Mouse (Mus musculus) embryonic facial prominence, embryonic 13.5 days (tissue): ENCODE measurements at regions not wholly inside any gene's neighbourhood (a gene's known extent, or its start where the extent isn't known, plus 50 kb on each side); places are given as distances from the start of the nearest gene placed in this dataset.
"Not testable (repeated sequence)": the region's sequence is repeated elsewhere in the genome, so short reads cannot be mapped to it uniquely, and the experiment has no call there.

Experiments used
- ATAC-seq: fragments of 200-750 bp; cut with Nextera tagmentation; 2 replicates; pipeline ENCODE4 v1.8.0; 2017; ENCODE audit warnings: low read depth; ENCODE audit not compliant: insufficient number of reproducible peaks, insufficient read depth, low FRiP score, low TSS enrichment
- H3K27ac ChIP-seq: fragments of 300-500 bp; sonication (generic); 2 replicates; pipeline ENCODE4 v1.5.1; 2015; ENCODE audit warnings: moderate library complexity, mild to moderate bottlenecking, inconsistent platforms
- H3K27me3 ChIP-seq: fragments of 300-500 bp; sonication (generic); 2 replicates; pipeline ENCODE4 v1.6.1; 2015; ENCODE audit warnings: mild to moderate bottlenecking, inconsistent platforms
- H3K36me3 ChIP-seq: fragments of 300-500 bp; sonication (generic); 2 replicates; pipeline ENCODE4 v1.6.1; 2015; ENCODE audit warnings: mild to moderate bottlenecking, inconsistent platforms
- H3K4me1 ChIP-seq: fragments of 300-500 bp; sonication (generic); 2 replicates; pipeline ENCODE4 v1.6.1; 2015; ENCODE audit warnings: inconsistent platforms
- H3K4me2 ChIP-seq: fragments of 300-500 bp; sonication (generic); 2 replicates; pipeline ENCODE4 v1.6.1; 2015; ENCODE audit warnings: moderate library complexity, mild to moderate bottlenecking, inconsistent platforms
- H3K4me3 ChIP-seq: fragments of 300-500 bp; sonication (generic); 2 replicates; pipeline ENCODE4 v1.5.1; 2015; ENCODE audit warnings: mild to moderate bottlenecking, inconsistent platforms
- H3K9ac ChIP-seq: fragments of 300-500 bp; sonication (generic); 2 replicates; pipeline ENCODE4 v1.6.1; 2015; ENCODE audit warnings: mild to moderate bottlenecking, inconsistent platforms
- H3K9me3 ChIP-seq: fragments of 300-500 bp; sonication (generic); 2 replicates; pipeline ENCODE4 v1.6.1; 2016; ENCODE audit warnings: inconsistent platforms
- WGBS: fragments of 180-500 bp; shearing (Covaris S2); methylation state at CpG from one replicate; pipeline ENCODE4 v1.1.7; 2015; ENCODE audit warnings: mixed read lengths; 5-methylcytosine and 5-hydroxymethylcytosine counted together

DNA sequence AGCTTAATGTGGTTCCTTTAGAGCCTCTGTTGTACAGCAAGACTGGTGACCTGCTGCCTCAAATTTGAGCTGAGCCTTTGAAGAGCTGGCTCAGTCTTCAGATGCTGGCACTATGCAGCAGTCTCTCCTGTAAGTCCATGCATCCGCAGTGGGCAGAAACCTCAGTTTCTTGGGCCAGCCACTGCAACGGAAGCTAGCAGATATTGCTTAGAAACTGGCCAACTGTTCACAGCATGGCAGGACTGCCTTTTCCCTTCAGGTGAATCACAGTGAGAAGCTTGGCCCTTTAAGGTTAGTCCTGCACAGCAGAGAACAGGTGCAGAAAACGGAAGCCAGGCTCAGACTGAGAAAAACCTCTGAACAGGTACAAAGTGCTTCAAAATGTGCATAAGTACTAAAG lies 1976.8 kb upstream of the G6pd2 start:
- 83% methylated on average over 3 of the region's 3 CpGs for WGBS
- H3K4me2 ChIP-seq = no peak overlapping the region
- no peaks in the 10 kb centered on the region for H3K9me3 ChIP-seq
- H3K4me1 ChIP-seq = no peaks in the 10 kb centered on the region
- H3K27ac ChIP-seq = no peak overlapping the region
- H3K27me3 ChIP-seq = no peaks in the 10 kb centered on the region
- H3K4me3 ChIP-seq = no peak overlapping the region
- no peak for ATAC-seq
- H3K9ac ChIP-seq = no peak overlapping the region
- H3K36me3 ChIP-seq = no peaks in the 10 kb centered on the region

DNA sequence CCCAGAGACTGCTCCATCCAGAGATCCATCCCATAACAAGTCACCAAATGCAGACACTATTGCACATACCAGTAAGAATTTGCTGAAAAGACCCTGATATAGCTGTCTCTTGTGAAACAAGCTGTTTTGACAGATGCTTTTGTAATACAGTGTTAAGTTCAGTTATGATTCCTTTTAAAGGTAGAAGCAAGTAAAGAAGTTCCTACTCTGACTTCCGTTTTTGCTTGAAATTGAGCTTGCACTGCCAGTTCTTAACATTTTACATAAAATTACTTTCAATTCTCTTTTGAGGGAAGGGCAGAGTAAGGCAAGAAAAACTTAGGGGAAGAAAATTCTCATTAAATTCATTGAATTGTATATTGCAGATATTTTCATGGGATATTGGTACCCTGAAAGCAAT lies 1962.9 kb upstream of the G6pd2 start:
- H3K27me3 ChIP-seq = no peaks in the 10 kb centered on the region
- H3K9me3 ChIP-seq = no peaks in the 10 kb centered on the region
- H3K27ac ChIP-seq = no peak overlapping the region
- WGBS = 63% methylated on average over 1 of the region's 1 CpGs
- H3K4me1 ChIP-seq = no peaks in the 10 kb centered on the region
- H3K4me2 ChIP-seq = no peak overlapping the region
- no peak overlapping the region for H3K4me3 ChIP-seq
- no peak for ATAC-seq
- no peaks in the 10 kb centered on the region for H3K36me3 ChIP-seq
- H3K9ac ChIP-seq = no peak overlapping the region

DNA sequence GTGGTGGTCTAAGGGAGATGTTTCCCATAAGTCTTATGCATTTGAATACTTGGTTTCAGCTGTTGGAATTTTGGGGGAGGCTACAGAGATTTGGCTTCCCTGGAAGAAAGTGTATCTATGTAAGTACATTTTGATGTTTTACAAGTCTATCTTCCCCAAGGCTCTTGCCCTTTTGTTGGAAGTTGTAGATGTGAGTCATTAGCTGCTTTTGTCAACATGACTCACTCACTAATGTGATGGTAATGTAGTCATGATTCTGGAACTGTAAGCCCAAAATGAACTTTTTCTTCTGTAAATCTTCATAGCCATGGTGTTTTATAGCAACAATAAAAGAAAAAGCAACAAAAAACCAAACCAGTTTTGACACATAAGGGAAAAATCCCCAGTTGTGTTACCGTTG lies 1961.0 kb upstream of the G6pd2 start:
- WGBS = 81% methylated on average over 1 of the region's 1 CpGs
- no peak for ATAC-seq
- no peak overlapping the region for H3K27ac ChIP-seq
- H3K9ac ChIP-seq = no peak overlapping the region
- no peaks in the 10 kb centered on the region for H3K4me1 ChIP-seq
- no peaks in the 10 kb centered on the region for H3K9me3 ChIP-seq
- no peaks in the 10 kb centered on the region for H3K27me3 ChIP-seq
- H3K36me3 ChIP-seq = no peaks in the 10 kb centered on the region
- H3K4me3 ChIP-seq = no peak overlapping the region
- H3K4me2 ChIP-seq = no peak overlapping the region

DNA sequence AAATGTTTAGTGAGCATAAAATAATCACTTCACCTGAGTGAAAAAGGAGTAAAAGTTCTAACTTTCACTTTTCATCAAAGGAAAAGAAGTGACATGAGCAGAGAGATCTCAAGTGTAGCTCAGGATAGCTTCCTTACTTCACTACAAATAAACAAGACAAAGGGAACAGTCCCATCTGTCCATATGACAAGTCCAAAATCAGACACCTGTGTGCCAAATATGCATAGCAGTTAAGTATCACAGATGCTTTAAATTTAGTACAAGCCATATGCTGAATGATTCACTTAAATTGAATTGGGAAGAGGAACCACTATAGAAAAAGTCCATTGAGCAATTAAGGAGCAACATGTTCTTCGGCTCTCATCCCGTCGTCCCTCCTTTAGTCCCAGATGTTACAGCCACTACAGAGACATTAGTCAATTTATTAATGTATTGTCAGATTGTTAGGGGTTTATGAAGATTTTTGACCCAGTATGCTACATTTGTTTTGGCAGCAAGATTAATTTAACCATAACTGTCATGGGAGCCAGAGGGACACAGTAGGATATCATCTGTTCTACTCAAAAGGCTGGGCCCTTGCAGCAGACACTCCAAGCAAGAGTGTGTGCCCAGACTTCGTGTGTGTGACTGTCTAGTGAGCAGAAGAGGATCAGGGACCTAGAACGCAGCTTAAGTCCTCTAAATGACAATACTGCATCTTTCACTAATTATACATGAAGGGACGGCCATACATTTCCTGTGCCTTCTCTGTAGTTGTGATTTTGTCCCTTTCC lies 1914.5 kb upstream of the G6pd2 start:
- Histone ChIP-seq H3K4me3 (no peak overlapping the region), H3K27me3 (no peaks in the 10 kb centered on the region), H3K9ac (no peak overlapping the region), H3K4me2 (no peak overlapping the region), H3K4me1 (no peaks in the 10 kb centered on the region), H3K9me3 (no peaks in the 10 kb centered on the region), H3K36me3 (no peaks in the 10 kb centered on the region), H3K27ac (no peak overlapping the region)
- ATAC-seq = no peak
- 77% methylated on average over 6 of the region's 6 CpGs for WGBS

DNA sequence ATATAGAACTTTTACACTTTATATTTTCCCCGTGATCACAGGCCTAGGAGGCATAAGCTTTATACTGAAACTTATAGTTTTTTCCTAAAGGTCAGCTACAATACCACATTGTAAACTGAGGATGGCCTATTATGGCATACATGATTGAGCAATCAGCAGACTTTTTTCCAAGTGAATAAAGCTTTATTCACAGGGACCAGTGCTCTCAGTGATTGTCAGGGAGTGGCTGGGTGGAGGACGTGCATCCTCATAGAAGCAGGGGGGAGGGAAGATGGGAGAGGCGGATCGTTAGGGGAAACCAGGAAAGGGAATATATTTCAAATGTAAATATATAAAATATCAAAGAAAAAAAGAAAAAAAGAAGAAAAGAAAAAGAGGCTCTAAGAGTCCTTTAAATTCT lies 1886.7 kb upstream of the G6pd2 start:
- no peaks in the 10 kb centered on the region for H3K9me3 ChIP-seq
- H3K27ac ChIP-seq = no peak overlapping the region
- no peak for ATAC-seq
- no peaks in the 10 kb centered on the region for H3K4me1 ChIP-seq
- 65% methylated on average over 4 of the region's 4 CpGs for WGBS
- no peak overlapping the region for H3K4me3 ChIP-seq
- no peaks in the 10 kb centered on the region for H3K27me3 ChIP-seq
- H3K9ac ChIP-seq = no peak overlapping the region
- H3K36me3 ChIP-seq = no peaks in the 10 kb centered on the region
- H3K4me2 ChIP-seq = no peak overlapping the region

DNA sequence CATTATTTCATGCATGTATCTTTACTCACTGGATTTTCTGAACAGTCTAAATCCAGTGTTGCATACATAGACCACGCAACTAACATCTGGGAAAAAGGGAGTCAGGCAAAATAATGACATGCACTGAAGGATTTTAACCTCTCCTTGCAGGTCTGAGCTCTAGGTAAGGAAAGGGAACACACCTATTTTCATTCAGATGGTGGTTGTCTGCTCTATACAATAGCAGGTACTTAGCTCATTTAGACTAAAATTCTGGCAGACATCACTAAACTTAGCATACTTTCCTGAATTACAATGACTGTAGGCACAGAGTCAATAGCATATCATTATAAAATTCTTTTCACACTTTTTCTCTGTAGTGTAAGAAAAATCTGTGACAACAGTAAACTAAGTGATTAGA lies 1867.8 kb upstream of the G6pd2 start:
- Histone ChIP-seq H3K9me3 (no peaks in the 10 kb centered on the region), H3K4me3 (no peak overlapping the region), H3K36me3 (no peaks in the 10 kb centered on the region), H3K27ac (no peak overlapping the region), H3K4me2 (no peak overlapping the region), H3K9ac (no peak overlapping the region), H3K4me1 (no peaks in the 10 kb centered on the region), H3K27me3 (no peaks in the 10 kb centered on the region)
- no peak for ATAC-seq
- 70% methylated on average over 1 of the region's 1 CpGs for WGBS

DNA sequence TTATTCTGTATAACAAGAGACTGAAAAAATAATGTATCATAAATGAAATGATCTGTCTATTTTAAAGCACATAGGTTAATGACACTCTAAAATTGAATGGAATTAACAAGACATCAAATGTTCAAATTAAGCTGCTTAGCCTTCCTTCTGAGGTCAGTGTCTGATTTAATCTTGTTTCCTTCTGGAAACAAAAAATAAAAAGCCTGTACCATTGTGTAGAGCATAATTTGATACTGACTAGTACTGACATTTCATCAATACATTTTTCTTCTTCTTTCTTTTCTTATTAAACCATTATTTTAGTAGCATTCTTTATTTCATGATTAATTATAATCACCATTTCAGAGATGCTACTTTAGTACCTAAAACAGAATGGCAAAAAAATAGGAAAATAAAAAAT lies 1862.9 kb upstream of the G6pd2 start:
- no peak overlapping the region for H3K9ac ChIP-seq
- H3K36me3 ChIP-seq = no peaks in the 10 kb centered on the region
- H3K27ac ChIP-seq = no peak overlapping the region
- no peaks in the 10 kb centered on the region for H3K9me3 ChIP-seq
- H3K4me1 ChIP-seq = no peaks in the 10 kb centered on the region
- no peak overlapping the region for H3K4me2 ChIP-seq
- ATAC-seq = no peak
- no peaks in the 10 kb centered on the region for H3K27me3 ChIP-seq
- no peak overlapping the region for H3K4me3 ChIP-seq

DNA sequence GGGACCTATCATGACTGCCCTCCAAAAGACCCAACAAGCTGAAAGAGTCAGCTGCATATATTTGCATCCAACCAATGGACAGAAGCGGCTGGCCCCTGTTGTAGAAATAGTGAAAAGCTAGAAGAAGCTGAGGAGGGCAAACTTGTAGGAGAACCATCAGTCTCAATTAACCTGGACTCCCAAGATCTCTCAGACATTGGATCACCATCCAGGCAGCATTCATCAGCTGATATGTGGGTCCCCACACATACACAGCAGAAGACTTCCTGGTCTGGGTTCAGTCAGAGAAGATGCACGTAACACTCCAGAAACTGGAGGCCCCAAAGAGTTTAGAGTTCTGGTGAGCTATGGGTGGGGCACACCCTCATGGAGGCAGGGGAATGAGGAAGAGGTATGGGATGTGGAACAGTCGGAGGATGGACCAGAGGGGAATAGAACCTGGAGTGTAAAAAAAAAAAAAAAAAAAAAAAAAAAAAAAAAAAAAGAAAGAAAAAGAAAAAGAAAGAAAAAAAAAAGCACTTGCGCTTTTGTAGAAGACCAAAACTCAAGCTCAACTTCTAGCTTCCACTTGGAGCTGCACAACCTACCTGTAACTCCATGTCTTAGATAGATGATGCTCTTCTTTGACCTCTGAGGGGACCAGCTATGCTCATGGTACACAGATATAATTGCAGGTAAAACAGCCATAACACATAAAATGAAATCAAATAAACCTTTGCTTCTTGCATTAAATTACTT lies 1860.6 kb upstream of the G6pd2 start:
- no peak for ATAC-seq
- no peak overlapping the region for H3K4me3 ChIP-seq
- H3K27ac ChIP-seq = no peak overlapping the region
- H3K4me2 ChIP-seq = no peak overlapping the region
- WGBS = 91% methylated on average over 4 of the region's 4 CpGs
- H3K9me3 ChIP-seq = no peaks in the 10 kb centered on the region
- no peak overlapping the region for H3K9ac ChIP-seq
- no peaks in the 10 kb centered on the region for H3K4me1 ChIP-seq
- no peaks in the 10 kb centered on the region for H3K27me3 ChIP-seq
- H3K36me3 ChIP-seq = no peaks in the 10 kb centered on the region

DNA sequence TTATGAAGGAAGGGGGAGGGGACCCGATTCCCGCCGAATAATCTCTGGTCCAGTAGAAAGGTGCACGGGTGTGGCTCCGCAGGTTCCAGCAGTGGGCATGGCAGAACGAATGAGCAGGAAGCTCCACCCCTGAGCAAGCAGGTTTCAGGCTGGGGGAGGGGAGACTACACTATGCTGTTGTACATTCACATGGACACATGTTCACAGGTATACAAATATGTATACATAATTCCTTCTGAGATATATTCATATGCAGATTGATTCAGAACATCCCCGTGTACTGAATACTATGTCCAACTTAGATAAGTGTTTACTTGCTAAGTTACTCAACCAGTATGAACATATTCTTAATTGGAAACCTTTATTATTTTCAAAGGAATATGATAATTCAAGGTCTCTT lies 1852.4 kb upstream of the G6pd2 start:
- H3K9me3 ChIP-seq, ATAC-seq, H3K4me1 ChIP-seq, H3K27me3 ChIP-seq, H3K4me2 ChIP-seq, H3K27ac ChIP-seq, H3K4me3 ChIP-seq, H3K9ac ChIP-seq, H3K36me3 ChIP-seq: not testable (repeated sequence)
- 92% methylated on average over 6 of the region's 7 CpGs for WGBS

DNA sequence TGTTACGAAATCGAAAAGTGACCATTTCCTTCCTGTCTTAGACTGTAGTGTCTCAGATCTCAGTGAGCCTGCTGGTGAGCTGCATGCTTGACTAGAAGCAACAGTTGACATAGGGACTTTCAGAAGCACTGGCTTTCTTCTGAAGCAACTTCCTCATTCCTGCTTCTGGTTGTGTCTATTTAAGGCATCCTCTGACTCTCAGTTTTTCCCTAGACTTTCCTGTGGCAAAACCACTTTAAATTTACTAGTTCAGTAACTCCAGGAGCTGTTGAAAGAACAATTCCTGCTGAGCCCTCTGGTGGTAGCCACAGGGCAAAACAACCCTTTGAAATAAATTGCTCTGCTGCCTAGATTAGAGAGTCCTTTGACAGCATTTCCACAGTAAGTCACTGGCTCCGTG lies 1811.9 kb upstream of the G6pd2 start:
- H3K4me3 ChIP-seq = no peak overlapping the region
- H3K36me3 ChIP-seq = no peaks in the 10 kb centered on the region
- no peaks in the 10 kb centered on the region for H3K4me1 ChIP-seq
- 57% methylated on average over 3 of the region's 3 CpGs for WGBS
- H3K9me3 ChIP-seq = no peaks in the 10 kb centered on the region
- no peak overlapping the region for H3K9ac ChIP-seq
- no peak overlapping the region for H3K27ac ChIP-seq
- no peak overlapping the region for H3K4me2 ChIP-seq
- no peak for ATAC-seq
- no peaks in the 10 kb centered on the region for H3K27me3 ChIP-seq

DNA sequence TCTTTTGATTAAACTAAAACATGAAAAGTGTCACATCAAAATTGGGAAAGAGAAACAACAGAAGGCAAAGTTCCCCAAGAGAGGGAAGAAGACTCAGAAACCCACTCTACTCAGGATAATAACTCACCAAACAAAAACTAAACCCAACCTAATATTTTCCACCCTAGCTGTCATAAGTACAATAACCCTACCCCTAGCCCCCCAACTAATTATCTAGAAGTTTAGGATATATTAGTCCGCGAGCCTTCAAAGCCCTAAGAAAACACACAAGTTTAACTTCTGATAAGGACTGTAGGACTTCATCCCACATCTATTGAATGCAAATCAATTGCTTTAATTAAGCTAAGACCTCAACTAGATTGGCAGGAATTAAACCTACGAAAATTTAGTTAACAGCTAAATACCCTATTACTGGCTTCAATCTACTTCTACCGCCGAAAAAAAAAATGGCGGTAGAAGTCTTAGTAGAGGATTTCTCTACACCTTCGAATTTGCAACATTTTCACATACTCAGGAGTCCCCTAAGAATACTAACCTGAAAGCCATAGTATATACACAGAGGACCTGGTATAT lies 1765.9 kb upstream of the G6pd2 start:
- peak; percentile 100 for ATAC-seq
- not testable (repeated sequence) for H3K4me2 ChIP-seq, H3K9ac ChIP-seq, H3K4me1 ChIP-seq, H3K9me3 ChIP-seq, H3K4me3 ChIP-seq, H3K27ac ChIP-seq, H3K27me3 ChIP-seq, H3K36me3 ChIP-seq
- WGBS = 92% methylated on average over 6 of the region's 7 CpGs

DNA sequence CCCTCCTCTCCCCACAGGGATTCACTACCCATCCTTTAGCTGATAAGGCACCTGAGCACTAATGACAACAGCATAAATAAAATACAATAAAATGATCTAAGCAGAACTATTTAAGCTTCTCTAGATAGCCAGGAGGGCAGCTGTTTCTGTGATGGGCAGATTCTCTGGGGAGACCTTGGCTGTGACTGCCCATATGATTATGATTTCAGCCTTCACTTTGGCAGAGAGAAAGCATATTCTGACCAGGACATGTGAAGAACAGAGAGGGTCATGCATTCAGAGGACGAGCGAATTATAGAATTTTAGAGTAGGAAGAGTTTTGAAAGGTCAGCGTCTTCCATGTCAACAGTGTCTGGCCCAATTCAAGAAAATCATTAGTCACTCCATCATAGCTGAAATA lies 1759.6 kb upstream of the G6pd2 start:
- no peak overlapping the region for H3K4me3 ChIP-seq
- H3K9me3 ChIP-seq = no peaks in the 10 kb centered on the region
- H3K27me3 ChIP-seq = no peaks in the 10 kb centered on the region
- no peak overlapping the region for H3K27ac ChIP-seq
- no peaks in the 10 kb centered on the region for H3K4me1 ChIP-seq
- WGBS = 80% methylated on average over 3 of the region's 3 CpGs
- no peak overlapping the region for H3K4me2 ChIP-seq
- no peak overlapping the region for H3K9ac ChIP-seq
- H3K36me3 ChIP-seq = no peaks in the 10 kb centered on the region
- ATAC-seq = no peak
